Mouse (Mus musculus) G1E-ER4 (cell line): ENCODE results near the gene Slc22a16. TPM values are rescaled to one million over a fixed set of nuclear protein-coding genes. Genes with fewer than 3 reads are reported as not detected.

Experiments used
- GATA1 ChIP-seq: IDR thresholded peaks from one replicate; pipeline ENCODE4 v1.8.0; 2012; ENCODE audit warnings: low read length, inconsistent platforms
- polyA plus RNA-seq: library from polyadenylated mRNA; stranded (reverse); fragments of >175 nt; gene quantifications from 2 replicates; pipeline ENCODE4 v1.2.3, GENCODE M21; 2012

Gene Slc22a16
- not detected in 2 replicates for polyA plus RNA-seq

DNA sequence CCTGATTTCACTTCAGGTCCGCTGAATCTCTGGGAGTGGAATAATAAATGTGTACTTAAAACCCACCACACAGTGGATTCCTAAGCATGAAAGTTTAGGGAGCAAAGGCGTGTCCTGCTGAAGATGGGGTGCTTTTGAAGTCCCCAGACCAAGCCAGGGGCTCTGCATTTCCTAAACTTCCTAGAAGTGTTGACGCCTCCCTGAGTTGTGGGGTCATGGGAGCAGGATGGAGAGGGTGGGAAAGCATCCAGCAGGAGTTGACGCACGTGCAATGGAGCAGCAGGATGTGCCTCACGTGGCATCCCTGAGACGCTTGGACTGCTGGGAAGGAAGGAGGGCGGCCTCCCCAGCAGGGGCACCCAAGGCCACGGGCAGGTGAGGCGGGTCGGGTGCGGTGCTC is at the start of gene Slc22a16:
Gene Slc22a16 (plus strand): TSS at position 301 of the 400 bp plus-strand sequence.
- TF ChIP-seq GATA1, result no peak

GRCm38 (mm10) chr10:40521579-40521978 is 48.6 kb upstream of the Slc22a16 start:
- TF ChIP-seq GATA1, result no peak

GRCm38 (mm10) chr10:40523312-40523975 is 46.7 kb upstream of the Slc22a16 start:
- TF ChIP-seq GATA1, result no peak

DNA sequence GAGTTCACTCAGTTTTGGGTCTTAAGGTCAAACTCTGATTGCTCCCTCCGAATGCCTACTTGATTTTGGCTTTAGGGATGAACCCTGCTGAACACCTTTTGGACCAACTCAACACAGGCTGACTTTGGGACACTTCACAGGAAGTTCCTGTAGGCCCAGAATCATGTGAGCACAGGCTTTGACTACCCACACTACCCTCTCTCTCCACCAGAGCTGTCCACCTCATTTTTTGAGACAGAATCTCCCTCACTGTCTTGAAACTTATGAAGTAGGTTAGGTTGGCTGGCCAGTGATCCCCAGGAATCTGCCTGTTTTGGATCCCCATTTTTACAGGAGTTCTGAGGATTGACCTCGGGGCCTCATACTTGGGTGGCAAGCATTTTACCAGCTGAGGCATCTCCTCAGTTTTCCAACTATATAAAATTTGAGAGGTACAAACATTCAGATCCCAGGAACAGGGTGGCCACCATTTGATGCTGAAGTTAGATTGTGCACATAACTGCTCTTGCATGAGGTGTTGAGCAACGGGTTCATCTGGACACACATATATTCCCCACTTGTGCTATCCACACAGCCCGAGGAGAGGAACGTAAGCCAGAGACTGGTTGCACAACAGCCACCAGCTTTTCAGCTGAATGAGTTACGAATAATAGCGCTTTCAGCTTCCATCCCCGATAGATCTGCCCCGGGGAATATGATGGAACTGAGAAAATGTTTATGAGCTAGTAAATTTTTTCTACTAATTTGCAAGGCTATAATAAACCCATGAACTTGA is 45.9 kb upstream of the Slc22a16 start:
- no peak for TF ChIP-seq GATA1

GRCm38 (mm10) chr10:40524991-40525390 is 45.1 kb upstream of the Slc22a16 start:
- TF ChIP-seq GATA1, result no peak

DNA sequence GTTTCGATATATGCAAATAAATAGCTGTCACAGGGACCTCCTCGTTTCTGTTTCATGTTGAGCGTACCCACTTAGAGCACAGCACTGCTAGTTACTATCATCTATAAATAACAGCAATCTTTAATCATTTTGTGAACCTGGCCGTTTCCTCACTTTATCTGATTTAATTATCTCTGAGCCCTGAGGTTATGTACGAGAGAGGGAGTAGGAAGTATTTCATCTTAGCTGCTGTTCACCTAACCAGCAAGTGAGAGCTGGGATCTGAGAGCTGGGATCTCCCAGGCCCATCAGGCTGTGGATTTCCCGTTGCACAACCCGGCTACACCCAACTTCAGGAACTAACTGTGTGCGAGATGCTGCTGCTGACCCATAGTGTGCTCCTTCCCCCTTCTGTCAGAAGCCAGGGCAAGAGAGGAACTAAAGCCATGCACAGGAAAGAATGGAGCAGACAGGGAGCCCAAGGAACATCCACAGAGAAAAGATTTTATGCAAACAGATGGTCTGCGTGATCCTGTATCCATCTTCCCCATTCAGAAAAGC is 44.5 kb upstream of the Slc22a16 start:
- no peak for TF ChIP-seq GATA1

GRCm38 (mm10) chr10:40526301-40526761 is 43.8 kb upstream of the Slc22a16 start:
- TF ChIP-seq GATA1, result no peak

DNA sequence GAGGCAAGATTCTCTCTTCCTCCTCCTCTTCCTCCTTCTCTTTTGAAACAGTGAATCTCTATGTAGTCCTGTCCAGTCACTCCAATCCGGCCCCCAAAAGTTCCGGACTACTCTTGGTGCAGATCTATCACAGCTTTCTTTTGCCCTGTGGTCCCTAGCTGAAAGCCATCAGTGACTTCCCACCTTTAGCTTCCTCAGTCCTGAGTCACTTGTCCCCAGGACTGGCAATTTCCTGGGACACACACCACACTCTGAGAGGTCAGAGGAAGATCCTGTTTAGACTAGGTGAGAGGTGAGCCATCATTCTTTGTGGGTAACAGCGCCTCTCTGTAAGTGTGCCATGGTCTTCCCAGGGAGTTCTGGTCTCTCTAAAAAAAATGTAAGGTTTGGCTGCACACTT is 43.1 kb upstream of the Slc22a16 start:
- no peak for TF ChIP-seq GATA1

- no peak for TF ChIP-seq GATA1
These were observed 42.6 kb upstream of the Slc22a16 start for GRCm38 (mm10) chr10:40527573-40527972.

GRCm38 (mm10) chr10:40528668-40529067 is 41.5 kb upstream of the Slc22a16 start:
- TF ChIP-seq GATA1, result no peak

DNA sequence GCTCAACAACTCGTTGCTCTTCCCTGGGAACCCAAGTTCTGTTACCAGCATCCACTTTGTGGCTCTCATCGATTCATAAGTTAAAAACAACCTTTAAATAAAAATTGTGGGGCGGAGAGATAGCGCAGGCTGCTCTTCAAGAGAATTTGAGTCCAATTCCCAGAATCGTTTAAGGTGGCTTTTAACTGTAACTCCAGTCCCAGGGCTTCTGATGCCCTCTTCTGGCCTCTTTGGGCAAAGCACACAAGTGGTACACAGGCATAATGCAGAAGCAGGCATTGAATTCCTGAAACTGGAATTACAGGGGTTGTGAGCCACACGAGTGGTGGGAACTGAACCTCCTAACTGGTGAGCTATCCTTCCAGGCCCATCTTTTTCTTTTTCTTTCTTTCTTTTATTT is 40.5 kb upstream of the Slc22a16 start:
- TF ChIP-seq GATA1, result no peak

DNA sequence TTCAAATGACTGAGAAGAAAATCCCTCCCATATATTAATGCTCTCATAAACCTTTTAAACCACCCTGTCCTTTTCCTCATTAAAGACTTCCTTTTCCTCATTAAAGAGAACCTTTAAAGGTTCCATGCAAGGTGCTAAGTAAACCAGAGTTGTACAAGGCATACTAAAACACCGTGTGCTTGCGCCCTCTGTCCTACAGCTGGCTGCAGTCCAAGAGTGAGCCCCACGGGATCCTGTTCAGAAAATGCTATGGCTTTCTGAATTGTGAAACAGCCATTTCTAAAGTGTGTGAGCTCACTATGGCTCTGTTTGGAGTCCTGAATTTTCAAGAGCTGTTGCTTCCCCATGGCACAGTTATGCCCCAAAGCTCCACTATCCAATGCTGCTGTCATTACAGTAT is 39.5 kb upstream of the Slc22a16 start:
- no peak for TF ChIP-seq GATA1

- TF ChIP-seq GATA1, result no peak
These were observed 28.8 kb upstream of the Slc22a16 start for GRCm38 (mm10) chr10:40541351-40541750.

DNA sequence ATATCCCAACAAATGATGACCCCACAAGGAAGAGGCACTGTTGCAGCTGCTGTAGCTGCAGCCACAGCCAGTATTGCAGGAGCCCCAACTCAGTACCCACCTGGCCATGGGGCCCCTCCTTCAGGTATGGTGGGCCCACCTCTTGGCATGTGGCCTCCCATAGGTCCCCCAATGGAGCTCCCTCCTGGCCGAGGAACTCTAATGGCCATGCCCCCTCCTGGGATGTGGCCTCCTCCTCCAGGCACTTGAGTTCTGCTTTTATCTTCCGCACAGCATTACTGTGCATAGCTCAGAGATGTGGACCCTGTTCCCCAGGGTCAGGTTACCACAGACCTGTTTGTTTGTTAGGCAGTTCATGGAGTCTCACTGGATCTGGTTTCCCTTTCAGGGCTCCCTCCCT is 20.8 kb upstream of the Slc22a16 start:
- no peak for TF ChIP-seq GATA1

- no peak for TF ChIP-seq GATA1
These were observed 18.3 kb upstream of the Slc22a16 start for GRCm38 (mm10) chr10:40551801-40552200.

GRCm38 (mm10) chr10:40575912-40576634 is 5.9 kb downstream of the Slc22a16 start:
- no peak for TF ChIP-seq GATA1
